Mouse (Mus musculus): Measurements from ENCODE around the gene Tmem129.

The Tmem129 gene

DNA sequence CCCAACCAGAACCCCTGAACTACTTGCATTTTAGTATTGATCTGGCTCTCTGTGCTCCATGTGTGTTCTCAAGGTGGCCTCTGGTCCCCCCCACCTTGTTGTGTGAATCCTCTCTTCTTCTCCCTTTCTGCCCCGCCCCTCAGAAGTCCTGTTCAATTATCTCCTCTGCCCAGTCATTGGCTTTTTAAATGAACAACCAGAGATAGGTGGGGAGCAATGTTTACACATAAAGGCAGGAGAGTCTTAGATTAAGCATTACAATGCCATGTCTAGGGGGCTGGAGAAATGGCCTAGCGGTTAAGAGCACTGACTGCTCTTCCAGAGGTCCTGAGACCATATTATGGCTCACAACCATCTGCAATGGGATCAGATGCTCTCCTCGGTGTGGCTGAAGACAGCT lies 22.9 kb downstream of the Tmem129 start:
- no peak for DNase-seq

DNA sequence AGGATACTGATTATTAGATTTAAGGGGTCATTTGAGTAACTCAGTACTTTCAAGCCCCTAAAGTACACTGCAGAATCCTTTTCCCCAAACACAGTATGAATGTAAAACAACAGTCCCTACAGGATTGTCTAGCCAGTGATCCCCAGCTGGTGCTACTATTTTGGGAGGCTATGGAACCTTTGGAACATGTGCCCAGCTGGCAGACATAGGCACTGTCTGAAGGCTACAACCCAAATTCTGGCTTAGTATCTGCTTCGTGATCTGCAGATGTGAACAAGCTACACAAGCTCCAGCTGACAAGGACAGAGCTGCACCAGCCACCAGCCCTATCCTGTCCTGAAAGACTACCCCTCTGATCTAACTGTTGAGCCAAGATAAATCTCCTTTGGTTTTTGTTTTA lies 25.7 kb downstream of the Tmem129 start:
- no peak for DNase-seq

DNA sequence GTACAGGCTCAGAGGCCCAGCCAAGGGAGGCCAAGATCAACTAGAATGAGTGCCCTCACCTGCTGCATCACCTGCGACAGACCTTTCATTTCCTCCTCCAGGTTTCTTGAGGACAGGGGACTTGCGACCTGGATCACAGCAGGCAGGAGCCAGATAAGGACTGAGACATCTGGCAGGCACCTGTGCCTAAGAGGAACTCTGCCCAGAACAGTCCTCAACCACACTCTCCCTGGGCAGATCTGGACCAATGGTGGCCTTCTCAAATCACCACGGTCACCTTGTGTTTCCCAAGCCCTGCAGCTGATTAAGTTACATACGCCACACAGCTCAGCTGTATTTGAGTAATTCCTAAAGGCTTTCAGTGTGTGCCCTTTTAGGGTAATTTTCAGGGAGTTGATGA lies 27.6 kb downstream of the Tmem129 start:
- no peak for DNase-seq

DNA sequence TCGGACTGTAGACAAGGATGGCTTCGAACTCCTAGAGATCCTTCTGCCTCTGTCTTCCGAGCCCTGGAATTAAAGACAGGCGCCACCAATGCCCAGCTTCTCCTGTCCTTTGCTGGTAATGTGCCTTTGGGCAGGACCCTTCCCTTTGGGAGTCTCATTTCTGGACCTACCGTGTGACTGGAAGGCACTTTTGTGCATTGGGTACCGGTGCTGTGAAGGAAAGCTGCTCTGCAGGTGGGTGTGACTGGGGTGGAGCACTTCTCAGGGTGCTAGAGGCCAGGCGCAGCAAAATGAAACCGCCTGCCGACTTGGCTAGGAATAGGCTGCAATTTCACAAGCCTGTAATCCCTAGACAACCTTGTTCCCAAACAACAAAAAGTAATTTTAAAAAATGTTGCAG lies 28.2 kb downstream of the Tmem129 start:
- peak in 1 of 2 experiments; percentile 32 for DNase-seq

DNA sequence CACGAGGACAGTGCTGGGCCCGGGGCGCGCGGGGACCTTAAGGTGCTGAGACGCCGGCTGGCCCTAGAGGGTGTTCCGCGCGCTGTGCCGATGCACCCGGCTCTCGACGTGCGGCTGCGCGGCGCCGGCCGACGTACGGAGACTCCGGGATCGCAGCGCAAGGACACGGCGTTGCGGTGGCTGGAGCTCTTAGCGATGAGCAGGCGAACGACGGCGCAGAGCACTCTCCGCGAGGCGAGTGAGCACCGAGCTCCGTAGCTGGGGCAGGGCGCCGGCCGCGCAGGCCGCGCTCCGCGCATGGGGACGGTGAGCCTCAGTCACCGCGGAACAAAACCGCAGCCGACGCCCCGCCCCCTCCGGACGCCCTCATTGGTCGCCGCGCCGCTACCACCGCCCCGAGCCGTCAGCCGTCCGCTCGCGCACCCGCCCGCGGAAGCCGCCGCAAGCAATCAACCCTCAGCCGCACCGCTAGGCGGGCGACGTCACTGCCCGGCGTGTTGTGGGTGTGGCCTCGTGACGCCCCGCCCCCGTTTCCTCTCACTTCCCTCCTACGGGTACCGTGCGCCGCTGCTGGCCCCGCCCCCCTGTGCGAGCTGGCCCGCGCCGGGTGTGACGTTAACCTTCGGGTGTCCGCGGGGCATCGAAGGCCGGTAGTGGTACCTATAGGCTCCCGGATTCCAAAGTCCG lies 28.8 kb downstream of the Tmem129 start, which contains the start of the genes Fam53a and Gm9903:
TSS of gene Fam53a (minus strand) at position 335 of the 687 bp plus-strand sequence.
TSS of gene Gm9903 (plus strand) at position 625 of the 687 bp plus-strand sequence.
- DNase-seq: peak; percentile 100

DNA sequence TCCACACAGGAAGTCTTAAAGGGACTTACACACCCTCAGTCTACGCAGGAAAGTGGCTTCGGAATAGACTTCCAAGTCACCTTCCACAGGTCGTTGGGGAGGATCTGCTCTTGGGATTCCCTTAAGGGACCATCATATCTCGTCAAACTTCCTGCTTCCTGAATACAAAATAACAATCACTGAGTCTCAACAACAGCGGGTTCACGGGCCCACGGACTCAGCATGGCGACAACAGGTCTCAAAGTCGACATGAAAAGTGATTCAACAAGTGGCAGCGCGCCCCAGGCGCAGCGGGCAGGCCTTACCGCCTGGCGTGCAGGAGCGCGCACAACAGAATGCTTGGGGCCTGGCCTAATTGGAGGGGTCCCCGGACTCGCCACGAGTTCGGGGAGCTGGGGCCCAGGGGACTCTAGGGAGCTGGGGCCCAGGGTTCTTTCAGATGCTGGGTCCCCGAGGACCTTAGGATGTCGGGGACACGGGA lies 29.4 kb downstream of the Tmem129 start:
- DNase-seq: peak in 1 of 2 experiments; percentile 45

DNA sequence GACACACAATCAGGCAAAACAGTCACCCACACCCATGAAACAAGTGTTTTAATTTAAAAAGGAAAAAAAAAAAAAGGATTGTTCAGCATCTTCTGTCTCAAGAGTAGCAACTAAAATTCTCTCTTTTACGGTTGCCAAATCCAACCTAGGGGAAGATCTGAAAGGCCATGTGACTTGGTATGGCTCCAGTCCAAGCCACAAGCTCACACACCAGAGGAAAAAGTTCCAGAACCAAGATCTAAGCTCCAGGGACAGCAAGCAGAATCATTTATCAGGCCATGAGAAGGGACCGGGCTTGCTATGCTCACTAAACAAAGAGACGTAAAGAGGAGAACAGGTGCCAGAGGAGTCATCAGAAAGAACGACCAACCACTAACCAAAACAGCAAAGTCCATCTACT lies 30.2 kb downstream of the Tmem129 start:
- DNase-seq: no peak

DNA sequence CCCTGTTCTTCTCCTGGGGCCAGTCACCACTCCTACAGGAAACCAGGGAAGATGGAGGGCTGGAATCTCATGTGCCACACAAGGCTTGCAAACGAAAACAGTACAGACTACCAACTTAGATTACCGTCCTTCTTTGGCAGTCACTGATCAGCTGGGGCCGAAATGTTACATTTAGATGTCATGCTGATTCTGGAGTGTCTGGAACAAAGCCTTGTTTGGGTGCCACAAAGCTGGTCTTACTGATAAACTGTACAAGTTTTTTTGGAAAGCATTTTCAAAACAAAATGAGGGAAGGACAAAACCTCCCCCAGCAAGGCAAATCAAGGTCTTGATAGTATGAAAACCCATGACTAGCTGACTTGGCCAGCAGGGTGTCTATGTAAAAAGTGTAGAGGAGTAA lies 34.5 kb downstream of the Tmem129 start:
- no peak for DNase-seq

DNA sequence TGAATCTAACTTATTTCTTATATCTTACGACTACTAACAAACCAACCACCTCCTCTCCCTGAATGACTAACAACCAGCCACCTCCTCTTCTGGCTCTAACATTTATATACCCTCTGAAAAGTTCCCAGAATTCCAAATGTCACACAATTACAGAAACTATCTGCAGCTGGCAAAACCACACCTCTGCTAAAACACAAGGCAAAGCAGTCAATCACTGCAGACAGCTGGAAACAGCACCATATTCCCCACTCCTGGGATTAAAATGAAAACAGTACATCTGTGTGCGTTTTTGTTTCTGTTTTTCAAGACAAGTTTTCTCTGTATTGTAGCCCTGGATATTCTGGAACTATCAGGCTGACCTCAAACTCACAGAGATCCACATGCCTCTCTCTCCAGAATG lies 35.5 kb downstream of the Tmem129 start:
- no peak for DNase-seq

DNA sequence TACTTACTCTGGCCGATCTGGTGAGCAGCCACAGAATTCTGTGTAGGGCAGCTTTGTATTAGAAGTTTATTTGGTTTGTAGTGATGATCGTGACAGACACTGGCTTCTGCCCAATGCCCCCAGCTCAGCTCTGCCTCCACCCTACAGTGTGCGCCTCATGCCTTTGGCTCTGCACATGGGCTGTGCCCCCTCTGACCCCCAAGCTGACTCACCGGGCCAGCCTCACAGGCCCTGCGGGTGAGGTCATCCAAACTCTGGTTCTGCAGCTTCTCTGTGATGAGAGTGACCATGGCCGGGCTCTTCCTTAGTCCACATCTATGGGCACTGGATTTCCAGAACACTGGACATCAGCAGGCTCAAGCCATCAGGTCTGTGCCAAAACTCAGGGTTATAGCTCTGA lies 43.8 kb downstream of the Tmem129 start:
- DNase-seq: no peak

DNA sequence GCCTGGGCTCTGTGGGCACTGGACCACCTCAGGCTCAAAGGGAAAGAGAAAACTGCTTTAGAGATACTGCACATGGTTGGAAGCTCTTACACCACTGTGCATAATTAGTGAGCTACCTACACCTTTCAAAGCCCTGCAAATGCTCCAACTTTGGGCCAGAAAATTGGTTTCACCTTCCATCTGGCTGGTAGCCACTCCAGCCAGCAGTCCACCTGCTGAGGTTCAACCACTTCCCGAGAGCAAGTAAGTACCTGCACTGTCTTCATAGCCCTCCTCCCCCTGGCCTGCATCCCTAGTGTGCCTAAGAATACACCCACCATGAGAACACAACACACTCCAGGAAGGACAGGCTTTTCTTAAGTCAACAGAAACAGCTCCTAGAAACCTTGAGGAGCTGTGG lies 46.4 kb downstream of the Tmem129 start:
- peak in 1 of 2 experiments; percentile 19 for DNase-seq

DNA sequence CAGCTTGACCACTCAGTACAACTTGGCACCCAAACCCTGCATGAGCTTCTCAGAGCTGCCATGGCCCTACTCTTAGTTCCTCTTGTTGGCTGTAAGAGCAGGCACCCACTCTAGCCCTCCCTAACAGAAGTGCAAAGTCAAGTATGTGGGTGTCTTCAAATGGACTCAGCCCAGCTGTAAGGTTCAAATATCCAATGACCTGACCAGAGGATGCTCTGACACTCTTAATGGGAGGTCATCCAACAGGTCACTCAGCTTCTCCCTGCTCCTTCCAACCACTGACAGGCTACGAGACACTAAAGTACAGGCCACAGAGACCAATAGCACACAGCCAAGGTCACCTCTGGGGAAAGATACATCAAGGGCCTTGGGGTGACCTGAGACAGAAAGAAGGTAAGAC lies 49.0 kb downstream of the Tmem129 start:
- DNase-seq: no peak

DNA sequence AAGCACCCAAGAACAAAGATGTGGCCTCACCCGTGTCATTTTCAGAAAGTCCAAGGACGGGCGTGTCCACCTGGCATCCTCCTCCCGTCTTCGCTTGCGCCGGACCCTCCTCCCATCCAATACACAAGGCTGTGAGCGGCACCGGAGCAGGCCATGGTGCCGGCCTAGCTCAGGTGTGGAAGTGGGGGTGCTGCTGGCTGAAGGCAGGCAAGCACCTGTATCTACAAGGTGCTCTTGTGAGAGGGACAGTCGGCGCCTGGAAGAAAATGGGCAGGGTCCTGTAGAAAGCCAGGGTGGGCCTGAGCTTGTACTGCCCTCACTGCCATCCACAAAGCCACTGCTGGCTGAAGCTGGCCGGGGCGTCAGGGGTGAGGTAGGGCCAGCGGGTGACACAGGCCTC lies 50.8 kb downstream of the Tmem129 start:
- DNase-seq: no peak

DNA sequence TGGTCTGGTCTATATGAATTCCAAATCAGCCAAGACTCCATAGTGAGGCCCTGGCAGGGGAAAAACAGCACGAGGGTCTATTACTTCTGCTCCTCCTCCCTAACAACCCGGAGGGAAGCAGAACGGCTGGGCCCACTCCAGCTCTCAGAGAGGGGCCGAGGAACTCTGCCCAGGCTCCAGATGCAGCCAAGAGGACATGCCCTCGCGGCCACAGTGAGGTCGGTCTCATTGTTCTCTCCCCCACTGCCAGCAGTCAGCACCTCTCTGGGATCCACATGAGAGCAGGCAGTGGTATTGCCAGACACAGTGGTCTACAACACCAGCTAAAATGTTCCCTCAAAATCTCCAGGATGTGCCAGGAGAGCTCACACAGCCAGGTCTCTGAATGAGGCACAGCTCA lies 51.6 kb downstream of the Tmem129 start:
- DNase-seq: peak in 1 of 2 experiments; percentile 22

DNA sequence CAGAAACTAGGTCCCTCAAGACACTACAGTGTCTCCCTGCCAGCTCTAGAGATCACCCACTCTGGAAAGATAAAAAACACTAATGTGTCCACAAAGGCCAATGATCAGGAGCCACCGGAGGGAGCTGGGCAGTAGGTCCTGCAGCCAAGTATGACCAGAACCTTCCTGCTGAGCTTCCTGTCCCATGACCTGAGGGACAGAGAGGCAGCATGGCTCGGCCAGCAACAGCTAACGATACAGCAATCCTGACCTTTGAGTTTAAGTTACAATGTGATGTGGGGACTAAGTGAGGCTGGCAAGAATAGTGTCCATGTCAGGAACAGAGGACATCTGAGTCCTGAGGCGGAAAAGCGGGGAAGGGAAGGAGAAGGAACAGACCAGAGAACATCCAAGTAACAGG lies 52.9 kb downstream of the Tmem129 start:
- peak; percentile 23 for DNase-seq
